Mouse (Mus musculus): ENCODE data around the gene Plekhg2. TPM values are rescaled to one million over a fixed set of nuclear protein-coding genes. Genes with fewer than 3 reads are reported as not detected.

The Plekhg2 gene
- polyA plus RNA-seq, 1 experiment, result 14.6 TPM

DNA sequence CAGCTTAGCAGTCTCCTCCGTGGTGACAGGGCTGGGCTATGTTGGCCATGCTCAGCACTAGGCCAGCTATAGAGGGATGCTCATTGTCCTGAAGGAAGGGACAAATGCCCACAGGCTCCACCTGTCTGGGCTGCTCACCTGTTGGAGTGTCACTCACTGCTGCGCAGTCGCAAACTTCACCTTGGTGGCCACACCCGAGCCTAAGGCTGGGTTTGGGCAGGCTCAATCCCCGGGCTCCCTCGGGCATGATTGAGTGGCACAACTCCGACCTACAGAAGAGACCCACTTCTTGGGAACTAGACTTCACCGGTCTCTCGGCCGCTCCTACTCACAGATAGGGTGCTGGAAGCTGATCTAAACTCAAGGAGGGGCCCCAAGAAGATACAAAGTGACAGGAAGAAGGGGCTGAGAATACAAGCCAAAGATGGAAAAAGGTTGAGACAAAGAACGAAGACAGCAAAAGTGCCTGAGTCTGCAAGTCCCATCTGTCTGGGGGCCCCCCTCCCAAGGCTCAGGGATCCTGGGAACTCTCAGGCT lies 1.4 kb downstream of the Plekhg2 start:
- TF ChIP-seq POLR2A (IDR thresholded peaks at IDR 0.05; ENCODE audit: borderline replicate concordance, low read depth, low read length) (no peak), CTCF (IDR thresholded peaks at IDR 0.05; ENCODE audit: low read depth, low read length) (no peak)
- Histone ChIP-seq H3K4me1 (ENCODE audit: control insufficient read depth, insufficient read depth, low read length) (peaks cover 10% of the 10 kb centered on the region), H3K27ac (ENCODE audit: insufficient read depth, low read depth, low read length) (no peak overlapping the region), H3K4me3 (ENCODE audit: insufficient read depth, low read length) (peak overlapping the region; percentile 79)

DNA sequence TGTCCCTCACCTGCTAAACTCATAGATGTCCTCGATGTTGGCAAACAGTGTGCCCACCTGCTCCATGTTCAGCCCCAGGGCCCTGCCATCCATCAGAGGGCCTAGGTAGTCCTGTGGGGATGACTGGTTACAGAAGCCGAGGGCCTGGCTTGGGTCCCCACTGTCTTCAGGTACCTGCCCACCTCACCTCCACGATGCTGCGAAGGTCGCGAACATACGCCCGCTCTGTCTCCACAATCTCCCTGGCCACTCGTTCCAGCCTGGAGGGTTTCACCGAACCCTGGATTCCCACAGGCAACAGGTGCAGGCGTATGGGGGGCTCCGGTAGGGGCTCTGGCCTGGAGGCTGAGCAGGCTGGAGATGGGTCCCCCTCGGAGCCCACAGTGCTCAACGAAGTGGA lies 2.3 kb downstream of the Plekhg2 start:
- Histone ChIP-seq H3K4me1 (ENCODE audit: control insufficient read depth, insufficient read depth, low read length) (peaks cover 10% of the 10 kb centered on the region), H3K27ac (ENCODE audit: insufficient read depth, low read depth, low read length) (no peak overlapping the region), H3K4me3 (ENCODE audit: insufficient read depth, low read length) (no peak overlapping the region)
- TF ChIP-seq POLR2A (IDR thresholded peaks at IDR 0.05; ENCODE audit: borderline replicate concordance, low read depth, low read length) (no peak), CTCF (IDR thresholded peaks at IDR 0.05; ENCODE audit: low read depth, low read length) (no peak)

DNA sequence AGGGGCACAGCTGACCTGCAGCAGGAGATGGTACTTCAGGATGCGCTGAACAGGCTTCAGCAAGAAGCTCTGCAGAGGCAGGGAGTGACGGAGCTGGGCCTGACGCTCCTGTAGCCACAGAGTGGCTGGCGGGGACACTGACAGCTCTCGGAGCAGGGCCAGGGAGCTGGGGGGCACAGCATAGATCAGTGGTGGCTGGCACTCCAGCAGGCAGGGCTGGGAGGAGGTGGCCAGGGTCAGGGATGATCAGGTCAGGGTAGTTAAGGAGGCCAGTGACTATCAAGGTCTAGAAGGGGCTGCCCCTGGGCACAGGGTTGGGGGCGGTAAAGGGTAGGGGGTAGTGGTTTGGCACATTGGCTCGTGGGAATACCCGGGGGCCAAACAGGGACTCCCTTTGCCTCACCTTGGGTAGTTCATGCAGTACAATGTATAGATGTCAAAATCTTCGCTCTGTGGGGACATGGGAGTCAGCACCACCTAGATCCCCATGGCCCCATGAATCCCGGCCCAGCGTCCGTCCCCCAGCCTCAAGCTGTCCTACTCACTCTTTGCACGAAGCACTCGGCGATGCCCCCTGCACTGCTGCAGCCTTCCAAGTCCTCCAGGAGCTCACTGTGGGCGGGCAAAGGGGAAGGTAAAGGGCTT lies 4.0 kb downstream of the Plekhg2 start:
- no peaks in the 10 kb centered on the region for H3K4me1 ChIP-seq (ENCODE audit: control insufficient read depth, insufficient read depth, low read length)

DNA sequence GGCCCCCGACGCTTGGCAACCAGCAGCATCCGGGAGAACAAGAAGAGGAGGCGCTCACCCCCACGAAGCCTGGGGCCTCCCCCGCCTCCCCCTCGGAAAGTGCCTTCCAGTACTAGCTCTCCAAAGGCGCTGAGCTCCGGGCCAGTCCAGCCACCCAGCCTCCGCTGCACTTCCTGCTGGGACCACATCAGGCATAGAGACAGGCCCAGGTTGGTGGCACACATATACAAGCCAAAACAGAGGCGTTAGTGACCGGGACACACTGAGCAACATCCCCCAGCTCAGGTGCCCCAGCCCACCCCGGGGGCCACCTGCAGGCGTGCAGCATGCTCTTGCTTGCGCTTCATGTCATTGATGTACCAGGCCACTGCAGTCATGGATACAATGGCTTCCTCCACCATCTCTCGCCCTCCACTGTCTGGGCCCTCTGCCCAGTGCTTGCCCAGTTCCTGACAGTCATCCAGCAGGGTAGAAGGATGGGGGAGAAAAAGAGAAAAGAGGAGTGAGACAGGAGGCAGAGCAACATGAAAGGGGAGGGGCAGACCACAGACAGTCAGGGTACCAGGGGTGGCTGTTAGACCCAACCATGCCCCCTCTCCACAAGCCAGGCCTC lies 4.6 kb downstream of the Plekhg2 start:
- no peaks in the 10 kb centered on the region for H3K4me1 ChIP-seq (ENCODE audit: control insufficient read depth, insufficient read depth, low read length)
- no peak for TF ChIP-seq CTCF (IDR thresholded peaks at IDR 0.05; ENCODE audit: low read depth, low read length)
- no peak for TF ChIP-seq POLR2A (IDR thresholded peaks at IDR 0.05; ENCODE audit: borderline replicate concordance, low read depth, low read length)
- no peak overlapping the region for H3K4me3 ChIP-seq (ENCODE audit: insufficient read depth, low read length)
- no peak overlapping the region for H3K27ac ChIP-seq (ENCODE audit: insufficient read depth, low read depth, low read length)

More for the DNA sequence above, 4.0 kb downstream of the Plekhg2 start:
- TF ChIP-seq POLR2A (IDR thresholded peaks at IDR 0.05; ENCODE audit: borderline replicate concordance, low read depth, low read length) (no peak), CTCF (IDR thresholded peaks at IDR 0.05; ENCODE audit: low read depth, low read length) (no peak)
- H3K27ac ChIP-seq (ENCODE audit: insufficient read depth, low read depth, low read length), result no peak overlapping the region
- no peak overlapping the region for H3K4me3 ChIP-seq (ENCODE audit: insufficient read depth, low read length)

DNA sequence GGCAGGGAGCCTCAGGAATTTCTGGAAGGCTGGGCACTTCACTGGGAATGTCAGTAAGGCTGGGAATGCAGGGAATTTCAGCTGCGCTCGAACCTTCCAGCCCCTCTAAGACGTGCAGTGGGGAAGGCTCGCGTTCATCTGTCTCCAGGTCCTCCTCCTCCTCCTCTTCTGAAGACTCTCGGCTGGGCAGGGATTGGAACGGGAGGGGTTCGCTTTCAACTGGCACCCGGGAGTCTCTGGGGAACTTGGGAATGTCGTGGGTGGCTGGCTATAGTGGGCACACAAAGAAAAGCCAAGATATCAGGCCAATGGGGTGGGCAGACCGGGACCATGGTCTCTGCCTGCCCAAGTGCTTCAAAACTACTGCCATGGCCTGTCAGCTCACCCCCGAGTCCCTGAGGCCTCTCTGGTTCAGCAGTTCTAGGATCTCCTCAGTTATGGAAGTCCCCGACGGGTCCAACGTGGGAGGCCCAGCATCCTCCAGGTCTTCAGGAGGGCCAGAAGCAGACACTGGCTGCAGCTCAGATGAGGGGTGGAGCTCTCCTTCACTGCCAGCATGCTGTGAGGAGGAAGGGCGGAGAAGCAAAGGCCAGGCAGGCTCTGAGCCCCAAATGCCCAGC lies 9.8 kb downstream of the Plekhg2 start:
- no peak overlapping the region for H3K27ac ChIP-seq (ENCODE audit: insufficient read depth, low read depth, low read length)
- H3K4me1 ChIP-seq (ENCODE audit: control insufficient read depth, insufficient read depth, low read length), result no peaks in the 10 kb centered on the region
- no peak for TF ChIP-seq POLR2A (IDR thresholded peaks at IDR 0.05; ENCODE audit: borderline replicate concordance, low read depth, low read length)
- H3K4me3 ChIP-seq (ENCODE audit: insufficient read depth, low read length), result no peak overlapping the region

DNA sequence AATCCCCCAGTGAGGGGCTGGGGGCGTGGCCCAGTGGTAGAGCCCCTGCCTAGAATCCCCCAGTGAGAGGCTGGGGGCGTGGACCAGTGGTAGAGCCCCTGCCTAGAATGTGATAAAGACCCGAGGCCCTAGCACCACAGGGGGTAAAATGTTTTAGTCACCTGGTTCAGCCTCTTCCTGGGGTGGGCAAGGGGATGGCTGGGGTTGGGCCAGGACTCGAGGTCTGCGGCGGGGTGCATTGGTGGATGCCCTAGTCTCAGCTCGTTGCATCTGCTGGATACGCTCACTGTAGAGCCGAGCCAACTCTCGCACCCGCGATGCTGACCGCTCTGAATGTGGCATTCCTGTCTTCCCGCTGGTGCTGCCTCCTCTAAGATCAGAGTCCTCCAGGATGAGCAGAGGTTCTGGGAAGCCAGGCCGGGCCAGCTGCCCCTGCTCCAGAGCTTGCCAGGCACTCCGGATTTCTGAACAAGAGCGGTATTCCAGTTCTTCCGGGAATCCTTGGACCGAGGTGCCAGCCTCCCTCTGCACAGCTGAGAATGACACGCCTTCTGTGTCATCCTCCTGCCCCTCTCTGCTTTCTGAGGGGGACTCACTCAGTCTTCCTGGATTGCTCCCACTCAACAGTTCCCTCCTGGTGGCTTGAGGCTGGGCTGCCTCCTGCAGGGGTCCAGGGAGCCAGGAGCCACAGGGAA lies 10.6 kb downstream of the Plekhg2 start:
- no peak overlapping the region for H3K4me3 ChIP-seq (ENCODE audit: insufficient read depth, low read length)
- no peaks in the 10 kb centered on the region for H3K4me1 ChIP-seq (ENCODE audit: control insufficient read depth, insufficient read depth, low read length)
- TF ChIP-seq CTCF (IDR thresholded peaks at IDR 0.05; ENCODE audit: low read depth, low read length) (no peak), POLR2A (IDR thresholded peaks at IDR 0.05; ENCODE audit: borderline replicate concordance, low read depth, low read length) (no peak)
- no peak overlapping the region for H3K27ac ChIP-seq (ENCODE audit: insufficient read depth, low read depth, low read length)

- TF ChIP-seq POLR2A (IDR thresholded peaks at IDR 0.05; ENCODE audit: borderline replicate concordance, low read depth, low read length), result no peak
- no peak for TF ChIP-seq CTCF (IDR thresholded peaks at IDR 0.05; ENCODE audit: low read depth, low read length)
- Histone ChIP-seq H3K27ac (ENCODE audit: insufficient read depth, low read depth, low read length) (no peak overlapping the region), H3K4me1 (ENCODE audit: control insufficient read depth, insufficient read depth, low read length) (no peaks in the 10 kb centered on the region), H3K4me3 (ENCODE audit: insufficient read depth, low read length) (no peak overlapping the region)
Measured at GRCm38 (mm10) chr7:28360291-28360690, 12.1 kb downstream of the Plekhg2 start.

DNA sequence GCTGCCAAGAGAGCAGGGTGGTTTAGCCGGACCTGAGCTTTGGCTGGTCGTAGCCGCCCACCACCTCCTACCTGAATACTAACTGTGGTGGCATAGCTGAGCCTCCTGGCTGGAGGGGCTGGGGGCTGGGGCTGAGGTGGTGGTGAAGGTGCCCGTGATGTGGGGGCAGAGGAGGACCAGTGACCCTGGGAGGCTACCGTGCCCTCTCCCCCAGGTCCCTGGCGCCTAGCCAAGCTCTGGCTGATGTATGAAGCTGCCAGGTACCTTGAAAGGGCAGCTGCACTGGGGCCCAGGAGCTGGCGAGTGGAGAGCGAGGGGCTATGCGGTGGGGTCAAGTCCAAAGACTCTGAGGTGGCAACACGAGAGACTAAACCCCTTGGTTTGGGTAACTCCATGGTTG lies 12.5 kb downstream of the Plekhg2 start:
- TF ChIP-seq POLR2A (IDR thresholded peaks at IDR 0.05; ENCODE audit: borderline replicate concordance, low read depth, low read length), result no peak
- TF ChIP-seq CTCF (IDR thresholded peaks at IDR 0.05; ENCODE audit: low read depth, low read length), result no peak
- no peak overlapping the region for H3K27ac ChIP-seq (ENCODE audit: insufficient read depth, low read depth, low read length)
- H3K4me3 ChIP-seq (ENCODE audit: insufficient read depth, low read length), result no peak overlapping the region
- no peaks in the 10 kb centered on the region for H3K4me1 ChIP-seq (ENCODE audit: control insufficient read depth, insufficient read depth, low read length)

GRCm38 (mm10) chr7:28358431-28358830 lies 14.0 kb downstream of the Plekhg2 start:
- H3K4me3 ChIP-seq (ENCODE audit: insufficient read depth, low read length), result no peak overlapping the region
- TF ChIP-seq POLR2A (IDR thresholded peaks at IDR 0.05; ENCODE audit: borderline replicate concordance, low read depth, low read length) (no peak), CTCF (IDR thresholded peaks at IDR 0.05; ENCODE audit: low read depth, low read length) (no peak)
- no peaks in the 10 kb centered on the region for H3K4me1 ChIP-seq (ENCODE audit: control insufficient read depth, insufficient read depth, low read length)
- H3K27ac ChIP-seq (ENCODE audit: insufficient read depth, low read depth, low read length), result no peak overlapping the region
